Mouse (Mus musculus) embryonic fibroblast, embryonic 13.5 days (primary cell): Measurements from ENCODE around the gene Dmrtb1.

Experiments
- CTCF ChIP-seq: IDR thresholded peaks from 2 replicates; pipeline ENCODE4 v1.5.1; 2011; ENCODE audit warnings: mild to moderate bottlenecking, control low read depth, low read length, moderate library complexity, borderline replicate concordance; ENCODE audit not compliant: insufficient read depth
- POLR2A ChIP-seq: IDR thresholded peaks from 2 replicates; pipeline ENCODE4 v1.6.1; 2011; ENCODE audit warnings: low read depth, mild to moderate bottlenecking, control low read depth, low read length, moderate library complexity

GRCm38 (mm10) chr4:107684130-107684529 lies at the start of gene Dmrtb1:
- TF ChIP-seq CTCF: no peak
- TF ChIP-seq POLR2A: no peak
